23 mouse cellular contexts compared by ENCODE assay signal in the genomic region with DNA sequence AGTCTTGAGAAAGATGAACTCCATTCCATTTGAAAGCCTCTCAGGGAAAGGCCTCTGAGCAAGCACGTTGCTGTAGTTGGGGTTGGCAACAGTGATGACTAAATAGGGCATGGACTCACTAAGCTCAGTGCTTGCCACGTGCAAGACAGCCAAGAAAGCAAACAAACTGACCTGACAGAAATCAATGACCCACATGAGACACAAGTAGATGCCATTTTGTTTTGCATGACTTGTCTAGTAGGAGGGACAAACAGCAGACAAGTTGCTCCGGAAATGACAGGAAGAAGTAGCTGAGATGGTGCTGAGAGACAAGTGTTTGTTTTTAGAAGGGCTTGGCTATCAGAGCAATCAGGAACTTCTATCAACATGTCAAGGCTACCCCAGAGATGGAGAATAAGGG. TPM values are rescaled to one million over a fixed set of nuclear protein-coding genes. Genes with fewer than 3 reads are reported as not detected.
DNase-seq lines count a peak whose midpoint lies in the region; ATAC-seq and TF ChIP-seq lines count a peak whose summit lies in the region.
"Had no signal": no experiment of that assay in that cellular context is flagged by ENCODE, and none has a peak within 500 bp of the region (broad histone marks: within the 10 kb centered on the region; RNA-seq: fewer than 3 reads in every experiment).

No protein-coding gene starts in this region.

- H3K9ac ChIP-seq in liver, adult 2 months (ENCODE audit: low read depth, low read length): no peak overlapping the region
- H3K9ac ChIP-seq: embryonic facial prominence, embryonic 13.5 days; hindbrain, embryonic 12.5 days had no signal

- no peak for ATAC-seq in erythroblast, adult 5-6 weeks (replicated peaks; ENCODE audit: low FRiP score, poor library complexity, severe bottlenecking)
- ATAC-seq: forebrain, embryonic 14.5 days; hindbrain, postnatal 0 days; Patski had no signal

- no peak for TF ChIP-seq CTCF in liver, adult 2 months (IDR thresholded peaks at IDR 0.05; ENCODE audit: low read depth, low read length)

- H3K27me3 ChIP-seq in liver, adult 2 months (ENCODE audit: control insufficient read depth, insufficient read depth, low read length): no peaks in the 10 kb centered on the region
- H3K27me3 ChIP-seq: embryonic facial prominence, embryonic 13.5 days; hindbrain, embryonic 12.5 days; Patski had no signal

- 45% methylated on average over 3 of the region's 3 CpGs for WGBS in liver, adult 2 months

- peak; percentile 57 for DNase-seq in liver, adult 2 months (ENCODE audit: extremely low read depth, low read depth, low spot score)
- DNase-seq in liver (no peak), adipocyte (ENCODE audit: low spot score) (peak; percentile 23)
- peak; percentile 34 for DNase-seq in thymus, postnatal 25 days
- no peak for DNase-seq in thymus, postnatal 4 days
- DNase-seq in lung, postnatal 25 days (ENCODE audit: low spot score): no peak
- DNase-seq: adrenal gland, adult 2 months; adrenal gland, postnatal 25 days; cerebellum, adult 18-20 months; cerebellum, adult 9-11 months; cerebellum, postnatal 36 days; gastrocnemius, postnatal 10 days; heart, adult 18-20 months; heart, postnatal 10 days; heart, postnatal 4 days had no signal

- H3K79me2 ChIP-seq in liver, adult 2 months (ENCODE audit: control insufficient read depth, insufficient read depth, low read length): no peaks in the 10 kb centered on the region

- no peak overlapping the region for H3K27ac ChIP-seq in liver, adult 2 months (replicated peaks; ENCODE audit: insufficient read depth, low read depth, low read length)
- H3K27ac ChIP-seq: embryonic facial prominence, embryonic 13.5 days; heart, embryonic 10.5 days; hindbrain, embryonic 12.5 days; hindbrain, postnatal 0 days had no signal

- H3K36me3 ChIP-seq in liver, adult 2 months (ENCODE audit: control insufficient read depth, insufficient read depth, low read length): no peaks in the 10 kb centered on the region
- H3K36me3 ChIP-seq: embryonic facial prominence, embryonic 13.5 days; G1E; heart, embryonic 10.5 days; hindbrain, embryonic 12.5 days had no signal

- H3K4me1 ChIP-seq in liver, adult 2 months (ENCODE audit: control insufficient read depth, insufficient read depth, low read length): peaks cover 2% of the 10 kb centered on the region; the same call in 1 of the 2 replicates
- H3K4me1 ChIP-seq: embryonic facial prominence, embryonic 13.5 days; heart, embryonic 10.5 days; hindbrain, embryonic 12.5 days had no signal

- TF ChIP-seq POLR2A in liver, adult 2 months (IDR thresholded peaks at IDR 0.05; ENCODE audit: extremely low read depth, insufficient read depth, low read length): no peak

- no peak overlapping the region for H3K4me3 ChIP-seq in liver, adult 2 months (ENCODE audit: insufficient read depth, low read depth, low read length)
- H3K4me3 ChIP-seq: embryonic facial prominence, embryonic 13.5 days; heart, embryonic 10.5 days; hindbrain, embryonic 12.5 days had no signal

RNA-seq across cellular contexts. Expression of gene Arl4c, which starts 21.2 kb away (rescaled TPM):
- total RNA-seq in liver, adult 2 months (2014; rRNA removed): 1.4 TPM in 2 replicates
- 0.71 and 0.86 TPM in 2 replicates for polyA plus RNA-seq in liver, adult 2 months (2012; rRNA removed)
- 0.96 and 2.9 TPM in 2 replicates for total RNA-seq in erythroblast, adult 5-6 weeks (2015; ENCODE audit: low replicate concordance)
- total RNA-seq in erythroblast, adult 5-6 weeks (2017; ENCODE audit: low replicate concordance): 1.8 and 3.5 TPM in 2 replicates
- polyA plus RNA-seq: G1E had no signal

Comparison
In these comparisons a context has a peak if more than half of its experiments do, and no peak if none do; other contexts are left out.
1. DNase-seq: peak in liver, adult 2 months (single experiment), thymus, postnatal 25 days (single experiment) and adipocyte (single experiment); none in liver (single experiment), thymus, postnatal 4 days (single experiment) and lung, postnatal 25 days (single experiment).